Mouse (Mus musculus) R1 (cell line): ENCODE data around the gene Gstcd.

Experiments
- DNase-seq: peaks from one replicate; pipeline ENCODE4 v3.0.0-alpha.2; 2018; ENCODE audit warnings: low read depth, low spot score

The Gstcd gene

GRCm38 (mm10) chr3:133091664-133092273 lies at the start of gene Gstcd, which contains the start of gene Ints12:
Gene Gstcd, minus strand, starts transcription at chr3:133092033.
Gene Ints12, plus strand, starts transcription at chr3:133091840.
- DNase-seq = peak; percentile 96

- DNase-seq = no peak
Measured at GRCm38 (mm10) chr3:133132611-133133010, 40.8 kb upstream of the Gstcd start.

- DNase-seq = no peak
Measured at GRCm38 (mm10) chr3:133131372-133131771, 39.5 kb upstream of the Gstcd start.

- DNase-seq = no peak
Measured at GRCm38 (mm10) chr3:133113281-133113680, 21.4 kb upstream of the Gstcd start.

- peak; percentile 52 for DNase-seq
Measured at GRCm38 (mm10) chr3:133111741-133112140, 19.9 kb upstream of the Gstcd start.

GRCm38 (mm10) chr3:133109844-133110243 lies 18.0 kb upstream of the Gstcd start:
- no peak for DNase-seq

- no peak for DNase-seq
Measured at GRCm38 (mm10) chr3:133108731-133109130, 16.9 kb upstream of the Gstcd start.

GRCm38 (mm10) chr3:133104436-133104835 lies 12.6 kb upstream of the Gstcd start:
- DNase-seq = no peak

DNA sequence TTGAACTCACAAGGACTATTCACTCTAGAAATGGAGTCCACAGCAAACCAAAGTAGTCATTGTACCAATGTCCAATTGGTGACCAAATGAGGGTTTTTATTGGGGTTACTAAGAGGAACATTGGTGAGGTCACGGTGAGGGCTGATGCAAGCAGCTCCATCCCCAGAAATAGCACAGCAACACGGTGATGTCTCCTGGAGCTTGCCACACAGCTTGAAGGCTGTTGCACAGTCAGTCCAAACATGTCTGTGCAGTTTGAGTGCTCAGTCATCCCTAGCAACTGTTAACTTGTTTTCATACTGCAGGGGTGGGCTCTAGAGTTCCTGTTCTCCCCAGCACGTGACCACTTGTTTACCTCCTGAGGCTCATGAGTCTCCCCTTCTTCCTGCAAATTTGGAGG lies 11.9 kb upstream of the Gstcd start:
- no peak for DNase-seq

- DNase-seq = no peak
Measured at GRCm38 (mm10) chr3:133098909-133099308, 7.1 kb upstream of the Gstcd start.

DNA sequence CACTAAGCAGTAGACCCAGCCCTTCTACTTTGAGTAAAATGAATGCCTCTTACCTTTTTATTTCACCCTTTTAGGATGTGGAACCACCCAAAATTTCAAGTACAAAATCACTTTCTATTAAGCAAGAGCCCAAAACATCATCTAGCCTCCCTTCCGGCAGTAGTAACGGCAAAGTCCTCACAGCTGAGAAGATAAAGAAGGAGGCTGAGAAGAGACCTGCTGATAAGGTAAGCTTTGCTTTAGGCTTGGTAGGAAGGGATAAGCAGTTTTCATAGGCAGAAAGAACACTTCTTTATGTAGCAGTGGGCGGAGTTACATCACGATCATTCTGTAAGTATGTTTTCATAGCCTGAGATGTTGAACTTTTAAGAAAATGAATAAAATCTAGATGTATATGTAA lies 6.5 kb upstream of the Gstcd start:
- no peak for DNase-seq

- no peak for DNase-seq
Measured at GRCm38 (mm10) chr3:133097936-133098335, 6.1 kb upstream of the Gstcd start.

- DNase-seq = no peak
Measured at GRCm38 (mm10) chr3:133094305-133094704, 2.5 kb upstream of the Gstcd start.

DNA sequence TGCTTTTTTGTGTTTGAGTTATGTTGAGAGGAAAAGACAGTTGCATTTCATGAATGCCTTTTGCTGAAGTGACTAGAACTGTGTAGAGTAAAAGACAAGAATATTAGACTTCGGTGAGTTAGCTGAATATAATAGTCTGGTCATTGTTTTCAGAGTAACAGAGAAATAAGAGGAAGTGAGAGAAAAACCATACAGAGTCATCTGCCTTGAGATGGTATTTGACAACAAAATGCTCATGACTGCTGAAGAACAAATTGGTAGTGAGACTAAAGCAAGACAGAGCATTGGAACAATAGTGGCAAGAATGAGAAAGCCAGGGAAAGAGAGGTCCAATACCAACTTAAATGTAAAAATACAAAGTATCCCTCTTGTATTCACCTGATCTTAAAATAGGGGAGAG lies 1.1 kb upstream of the Gstcd start:
- DNase-seq = no peak

- DNase-seq = no peak
Measured at GRCm38 (mm10) chr3:133092274-133092853, 531 bp upstream of the Gstcd start.

DNA sequence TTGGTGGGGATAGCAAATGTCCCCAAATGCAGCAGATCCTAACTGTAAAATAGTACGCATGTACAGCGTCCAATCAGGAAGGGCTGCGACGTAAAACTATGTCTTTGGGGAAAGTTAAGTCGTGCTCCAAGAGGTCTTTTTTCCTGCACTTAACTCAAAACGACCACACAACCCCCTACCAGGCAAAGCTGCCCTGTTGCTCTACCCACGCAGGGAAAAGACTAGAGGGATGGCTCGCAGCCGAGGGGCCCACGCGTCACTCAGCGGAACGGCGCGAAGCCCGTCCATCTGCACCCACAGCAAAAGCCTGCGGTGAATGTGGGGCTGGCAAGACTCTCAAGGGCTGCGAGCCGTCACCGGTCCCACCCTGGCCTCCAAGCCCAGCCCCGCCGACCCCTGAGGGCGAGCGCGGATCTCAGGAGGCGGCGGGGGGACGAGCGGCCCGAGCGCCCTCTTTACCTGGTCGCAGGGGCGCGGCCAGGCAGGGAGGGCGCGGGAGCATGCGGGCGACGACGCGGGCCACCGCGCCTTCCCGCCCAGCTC lies 641 bp downstream of the Gstcd start:
- peak; percentile 78 for DNase-seq

GRCm38 (mm10) chr3:133090247-133091120 lies 1.3 kb downstream of the Gstcd start:
- DNase-seq = no peak

DNA sequence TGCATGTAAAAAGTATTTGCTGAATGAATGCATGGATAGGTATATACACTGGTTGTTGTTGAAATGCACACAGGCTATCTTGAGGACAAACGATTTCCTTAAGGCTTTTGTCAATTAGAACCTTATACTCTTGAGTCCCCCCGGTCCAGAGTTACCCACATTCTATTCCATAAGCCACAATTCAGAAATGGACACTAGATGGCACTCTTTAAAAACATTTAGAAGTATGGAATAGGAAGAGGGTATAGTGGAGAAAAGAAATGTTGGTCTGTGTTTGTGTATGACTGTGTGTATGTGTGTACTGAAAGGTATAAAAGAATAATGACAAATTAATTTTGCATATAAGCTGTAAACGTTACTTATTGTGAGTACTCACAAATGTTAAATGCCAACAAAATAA lies 6.0 kb downstream of the Gstcd start:
- DNase-seq = peak; percentile 49

DNA sequence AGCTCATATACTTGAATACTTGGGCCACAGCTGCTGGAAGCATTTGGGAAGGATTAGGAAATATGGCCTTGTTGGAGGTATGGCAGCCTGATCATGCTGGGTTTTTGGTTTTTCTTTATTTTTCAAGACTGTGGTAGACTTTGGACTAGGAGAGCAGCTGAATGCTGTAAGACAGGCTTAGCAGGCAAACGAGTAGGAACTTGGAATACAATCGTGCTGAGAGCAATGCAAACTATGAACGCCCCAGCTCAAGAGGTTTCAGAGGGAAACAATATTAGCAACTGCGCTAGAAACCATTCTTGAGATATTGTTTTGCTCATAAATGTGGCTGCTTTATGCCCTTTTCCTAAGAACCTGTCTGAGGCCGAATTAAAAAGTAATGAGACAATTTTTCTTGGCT lies 9.1 kb downstream of the Gstcd start:
- DNase-seq = no peak

GRCm38 (mm10) chr3:133075560-133075959 lies 16.3 kb downstream of the Gstcd start:
- no peak for DNase-seq

DNA sequence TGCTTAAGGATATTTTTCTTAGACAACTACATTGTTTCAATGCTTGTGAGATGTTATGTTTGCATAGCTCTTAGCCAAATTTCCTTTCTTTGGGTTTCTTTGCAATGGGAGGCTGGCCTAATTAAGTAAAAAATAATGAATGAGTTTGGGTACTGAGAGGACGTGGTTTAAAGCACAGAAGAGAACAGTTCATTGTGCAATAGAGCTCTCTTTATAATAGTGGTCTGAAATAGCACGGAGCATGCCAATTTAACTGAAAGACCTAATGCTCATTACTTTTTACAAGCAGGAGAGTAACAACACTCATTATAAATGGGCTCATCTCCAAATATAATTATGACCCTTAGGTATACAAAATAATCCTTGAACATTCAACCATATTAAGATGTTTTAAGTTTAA lies 39.8 kb downstream of the Gstcd start:
- DNase-seq = no peak

DNA sequence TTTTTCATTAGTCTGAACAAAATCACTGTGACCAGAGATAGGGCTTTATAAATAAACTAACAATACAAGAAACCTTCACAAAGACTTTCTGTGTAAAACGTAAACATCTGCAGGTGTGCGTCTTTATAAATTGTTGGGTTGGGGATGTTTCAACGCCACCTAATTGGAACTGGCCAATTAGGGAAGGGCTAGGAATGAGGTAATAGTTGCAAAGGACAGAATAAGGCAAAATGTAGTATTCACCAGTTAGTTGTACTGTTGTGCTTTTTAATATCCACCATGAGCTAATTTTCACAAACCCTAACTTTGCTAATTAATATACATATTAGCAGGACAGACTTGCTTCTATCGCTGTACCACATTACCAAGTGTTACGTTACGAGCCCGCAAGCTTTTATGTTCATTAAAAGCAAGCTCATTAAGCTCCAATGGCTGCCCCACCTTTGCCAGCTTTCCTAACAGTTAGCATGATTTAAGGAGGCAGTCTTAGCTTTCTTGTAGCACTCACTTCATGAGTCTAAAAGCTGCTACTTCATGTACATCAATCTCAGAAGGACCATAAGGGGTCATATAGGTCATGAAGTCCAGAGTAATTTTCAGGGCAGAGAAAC lies 58.6 kb downstream of the Gstcd start:
- no peak for DNase-seq
